Mouse (Mus musculus): ENCODE measurements around the gene 4930467E23Rik.
"Not testable (repeated sequence)": the region's sequence is repeated elsewhere in the genome, so short reads cannot be mapped to it uniquely, and the experiment has no call there.

DNA sequence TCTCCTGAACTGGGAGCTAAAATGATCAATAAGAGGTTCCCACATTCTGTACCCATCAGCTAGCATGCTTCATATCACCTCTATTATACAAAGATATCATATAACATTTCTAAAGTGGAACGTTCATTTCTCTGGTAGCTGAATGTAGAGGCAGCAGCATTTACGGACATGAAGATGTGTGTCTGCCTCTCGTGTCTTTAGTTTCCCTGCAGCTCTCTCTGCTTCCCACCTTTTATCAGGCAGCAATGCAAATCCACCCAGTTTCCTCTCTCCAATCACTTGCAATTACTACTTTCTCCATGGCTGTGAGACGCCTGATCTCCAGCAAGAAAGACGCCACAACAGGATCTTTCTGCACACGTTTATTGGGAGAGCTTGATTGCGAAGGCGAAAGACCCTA lies 49.5 kb downstream of the 4930467E23Rik start:
- TF ChIP-seq CTCF (IDR thresholded peaks at IDR 0.05; ENCODE audit: low read depth, low read length); POLR2A (IDR thresholded peaks at IDR 0.05; ENCODE audit: extremely low read depth, insufficient read depth, low read length): not testable (repeated sequence)

All from liver, adult 2 months (tissue).